Mouse (Mus musculus) ES-E14 (cell line): ENCODE measurements around the gene Map2k6.

Source experiments
- CHD2 ChIP-seq: IDR thresholded peaks from 2 replicates; pipeline ENCODE4 v1.6.1; 2014; ENCODE audit warnings: mild to moderate bottlenecking, low read depth, low read length, inconsistent platforms
- ZC3H11A ChIP-seq: IDR thresholded peaks from 2 replicates; pipeline ENCODE4 v1.6.1; 2012; ENCODE audit warnings: low read depth, mild to moderate bottlenecking, inconsistent platforms, low read length, borderline replicate concordance
- ZNF384 ChIP-seq: IDR thresholded peaks from 2 replicates; pipeline ENCODE4 v1.6.1; 2012; ENCODE audit warnings: low read depth, low read length, inconsistent platforms

DNA sequence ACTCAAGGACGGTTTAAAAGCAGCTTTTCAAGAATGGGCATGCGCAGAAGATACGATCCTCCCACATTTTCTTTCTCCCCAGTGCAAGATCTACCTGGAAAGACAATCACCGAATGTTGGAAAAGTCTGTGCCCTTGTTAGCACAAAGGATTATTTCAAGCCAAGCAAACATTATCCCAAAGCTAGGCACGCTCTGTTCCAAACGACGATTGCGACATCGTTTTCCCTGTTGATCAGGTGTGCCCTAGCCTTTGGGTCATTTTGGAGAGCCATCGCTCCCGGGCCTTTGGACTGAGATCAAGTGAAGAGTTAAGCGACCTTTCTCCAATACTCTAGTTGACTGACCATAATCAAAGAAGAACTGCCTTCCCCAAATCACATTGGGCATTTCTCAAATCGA, 31.3 kb upstream of the Map2k6 start:
- TF ChIP-seq ZNF384 (no peak), ZC3H11A (no peak), CHD2 (no peak)
